Mouse (Mus musculus) small intestine, adult 2 months (tissue): ENCODE measurements around the gene Fnbp1l. TPM values are rescaled to one million over a fixed set of nuclear protein-coding genes. Genes with fewer than 3 reads are reported as not detected.

ENCODE experiments used
- H3K27ac ChIP-seq: fragments of 200-500 bp; 2 replicates; pipeline ENCODE4 v1.5.1; 2012; ENCODE audit warnings: low read depth, low read length, control low read depth, inconsistent platforms; ENCODE audit not compliant: insufficient read depth
- H3K27me3 ChIP-seq: fragments of 200-500 bp; 2 replicates; pipeline ENCODE4 v1.6.1; 2012; ENCODE audit warnings: mild to moderate bottlenecking, moderate library complexity, low read length, inconsistent platforms; ENCODE audit not compliant: control insufficient read depth, insufficient read depth
- H3K36me3 ChIP-seq: fragments of 200-500 bp; 2 replicates; pipeline ENCODE4 v1.6.1; 2012; ENCODE audit warnings: mild to moderate bottlenecking, low read length, control low read depth, inconsistent platforms; ENCODE audit not compliant: control insufficient read depth, insufficient read depth
- H3K4me1 ChIP-seq: fragments of 200-500 bp; 2 replicates; pipeline ENCODE4 v1.6.1; 2012; ENCODE audit warnings: low read length, inconsistent platforms, mixed read lengths; ENCODE audit not compliant: control insufficient read depth, insufficient read depth, insufficient read length
- H3K4me3 ChIP-seq: fragments of 200-500 bp; 2 replicates; pipeline ENCODE4 v1.5.1; 2012; ENCODE audit warnings: low read depth, mild to moderate bottlenecking, control low read depth, inconsistent platforms, low read length, moderate library complexity
- CTCF ChIP-seq: fragments of 200-500 bp; IDR thresholded peaks from 2 replicates; pipeline ENCODE4 v1.5.1; 2012; ENCODE audit warnings: low read depth, mild to moderate bottlenecking, control low read depth, inconsistent platforms, low read length, moderate library complexity, mixed read lengths; ENCODE audit not compliant: insufficient replicate concordance, insufficient read length; ENCODE audit errors: extremely low read depth
- POLR2A ChIP-seq: fragments of 200-500 bp; IDR thresholded peaks from 2 replicates; pipeline ENCODE4 v1.6.1; 2012; ENCODE audit warnings: low read depth, mild to moderate bottlenecking, control low read depth, inconsistent platforms, low read length, moderate library complexity
- WGBS: fragments of 180-500 bp; shearing (Covaris S2); methylation state at CpG from one replicate; pipeline ENCODE4 v1.1.7; 2018; 5-methylcytosine and 5-hydroxymethylcytosine counted together
- polyA plus RNA-seq: library from polyadenylated mRNA; depleted of rRNA; stranded (reverse); fragments of >200 nt; gene quantifications from 2 replicates; pipeline ENCODE4 v1.2.3, GENCODE M21; 2012

Gene Fnbp1l
- polyA plus RNA-seq, 1 experiment, result 9.0 TPM

DNA sequence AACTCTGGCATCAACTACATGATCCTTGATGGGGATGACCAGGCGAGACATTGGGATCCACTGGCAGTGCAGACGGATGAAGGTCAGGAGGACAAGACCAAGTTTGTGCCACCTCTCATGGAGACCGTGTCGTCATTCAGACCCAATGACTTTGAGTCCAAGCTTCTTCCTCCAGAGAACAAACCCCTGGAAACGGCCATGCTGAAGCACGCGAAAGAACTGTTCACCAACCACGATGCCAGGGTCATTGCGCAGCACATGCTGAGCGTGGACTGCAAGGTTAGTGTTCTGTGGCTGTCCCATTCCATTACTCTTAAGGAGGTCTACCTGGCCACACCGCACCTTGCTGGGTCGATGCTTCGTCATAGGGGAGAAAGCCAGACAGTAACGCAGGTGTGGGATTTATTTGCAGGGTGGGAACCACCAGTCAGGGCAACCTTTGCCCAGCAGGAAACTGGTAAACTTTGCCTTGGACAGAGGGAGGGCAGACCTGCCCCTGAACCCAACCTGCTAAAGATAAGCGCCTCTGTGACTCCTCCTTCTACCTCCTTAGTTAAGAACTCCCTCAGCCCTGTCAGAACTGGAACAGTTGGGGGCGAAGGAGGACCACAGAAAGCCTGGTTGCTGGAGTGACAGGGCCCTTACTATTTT is 106.7 kb downstream of the Fnbp1l start:
- 29% methylated on average over 16 of the region's 16 CpGs for WGBS
- Histone ChIP-seq H3K4me1 (peaks cover 34% of the 10 kb centered on the region), H3K27me3 (no peaks in the 10 kb centered on the region), H3K36me3 (peaks cover 32% of the 10 kb centered on the region), H3K4me3 (peak overlapping the region; percentile 72), H3K27ac (peak overlapping the region; percentile 100)
- TF ChIP-seq CTCF (peak; percentile 13; the same call in 1 of the 2 replicates), POLR2A (peak; percentile 19; the same call in 1 of the 2 replicates)

DNA sequence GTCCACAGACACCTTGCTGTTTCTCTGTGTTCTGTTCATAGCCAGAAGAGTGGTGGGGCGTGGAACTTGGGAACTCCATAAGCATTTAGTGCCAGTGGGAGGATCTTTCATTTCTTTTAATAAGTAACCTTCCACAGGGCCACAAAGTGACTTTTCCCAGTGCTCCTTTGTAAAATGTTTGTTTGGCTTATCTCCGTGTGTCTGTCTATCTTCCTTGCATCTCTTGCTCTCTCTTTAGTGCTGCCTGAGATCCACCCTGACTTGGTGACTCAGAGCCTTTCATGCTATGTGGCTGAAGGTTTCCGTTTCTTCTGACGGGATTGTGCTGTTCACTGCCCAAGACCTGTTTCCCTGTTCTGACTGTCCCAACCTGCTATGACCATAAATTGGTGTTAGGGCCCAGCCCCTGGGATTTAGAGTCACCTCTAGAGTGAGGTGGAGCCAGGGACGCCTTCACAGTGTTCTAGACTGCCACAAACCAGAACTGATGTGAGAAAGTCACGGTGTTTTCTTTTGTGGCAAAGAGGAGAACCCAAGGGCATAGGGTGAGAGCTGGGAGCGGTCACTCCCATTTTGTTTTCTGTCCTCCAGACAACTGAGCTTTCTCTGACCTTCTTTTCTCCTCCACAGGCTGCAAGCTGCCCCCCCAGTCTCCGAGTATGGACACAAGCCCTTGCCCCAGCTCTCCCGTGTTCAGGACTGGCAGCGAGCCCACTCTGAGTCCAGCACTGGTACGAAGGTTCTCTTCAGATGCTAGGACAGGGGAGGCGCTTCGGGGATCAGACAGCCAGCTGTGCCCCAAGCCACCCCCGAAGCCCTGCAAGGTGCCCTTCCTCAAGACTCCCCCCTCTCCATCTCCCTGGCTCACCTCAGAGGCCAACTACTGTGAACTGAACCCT is 107.5 kb downstream of the Fnbp1l start:
- peaks cover 34% of the 10 kb centered on the region for H3K4me1 ChIP-seq
- peaks cover 25% of the 10 kb centered on the region for H3K36me3 ChIP-seq
- H3K27me3 ChIP-seq, result no peaks in the 10 kb centered on the region
- peak overlapping the region; percentile 72 for H3K4me3 ChIP-seq
- 24% methylated on average over 14 of the region's 14 CpGs for WGBS
- no peak for TF ChIP-seq POLR2A
- no peak for TF ChIP-seq CTCF
- H3K27ac ChIP-seq, result peak overlapping the region; percentile 100

DNA sequence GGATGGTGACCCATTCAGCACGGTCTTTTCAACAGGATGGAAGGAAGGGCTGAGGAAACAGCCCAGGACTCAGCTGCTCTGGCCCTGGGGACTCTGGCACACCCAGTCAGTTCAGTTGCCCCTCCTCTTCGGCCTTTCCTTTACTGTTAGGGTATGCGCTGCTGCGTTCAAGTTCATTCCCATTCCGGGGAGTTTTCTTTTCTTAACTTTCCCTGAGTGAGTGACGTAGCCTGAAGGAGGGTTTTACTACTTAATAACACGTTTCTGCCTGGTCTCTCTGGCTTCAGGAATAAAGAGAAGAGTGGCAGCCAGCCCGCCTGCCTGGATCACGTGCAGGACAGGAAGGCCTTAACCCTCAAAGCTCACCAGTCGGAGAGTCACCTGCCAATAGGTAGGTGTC is 108.6 kb downstream of the Fnbp1l start:
- 26% methylated on average over 10 of the region's 10 CpGs for WGBS
- Histone ChIP-seq H3K4me3 (peak overlapping the region; percentile 52), H3K27me3 (no peaks in the 10 kb centered on the region), H3K27ac (peak overlapping the region; percentile 100), H3K4me1 (peaks cover 24% of the 10 kb centered on the region; the same call in 1 of the 2 replicates), H3K36me3 (peaks cover 22% of the 10 kb centered on the region)
- TF ChIP-seq CTCF (no peak), POLR2A (peak; percentile 34; the same call in 1 of the 2 replicates)

DNA sequence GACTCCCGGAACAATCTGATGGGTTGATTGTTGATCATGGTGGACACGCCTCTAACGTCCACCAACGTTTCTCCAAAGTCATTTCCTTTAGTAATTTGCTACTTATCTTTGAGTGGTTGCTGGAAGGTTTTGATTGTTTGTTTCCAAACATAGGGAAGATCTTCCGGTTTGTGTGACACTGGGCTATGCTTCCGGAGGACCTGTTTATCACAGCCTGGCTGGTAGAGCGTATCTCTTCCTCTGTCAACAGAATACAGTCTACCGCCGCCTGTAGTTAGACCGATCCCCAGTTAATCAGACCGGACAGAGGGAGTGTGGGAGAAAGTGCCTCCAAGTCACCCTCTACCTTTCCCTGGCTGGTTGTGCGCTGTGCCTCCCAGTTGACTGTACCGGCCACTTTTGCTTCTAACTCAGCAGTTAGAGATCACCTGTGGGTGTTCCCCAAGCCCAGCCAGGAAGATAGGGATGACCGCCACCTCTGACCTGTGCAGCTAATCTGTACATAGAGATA is 109.2 kb downstream of the Fnbp1l start:
- Histone ChIP-seq H3K36me3 (peaks cover 16% of the 10 kb centered on the region), H3K4me1 (peaks cover 18% of the 10 kb centered on the region; the same call in 1 of the 2 replicates), H3K4me3 (peak overlapping the region; percentile 41), H3K27ac (peak overlapping the region; percentile 100), H3K27me3 (no peaks in the 10 kb centered on the region)
- WGBS, result 17% methylated on average over 14 of the region's 14 CpGs
- no peak for TF ChIP-seq CTCF
- no peak for TF ChIP-seq POLR2A

DNA sequence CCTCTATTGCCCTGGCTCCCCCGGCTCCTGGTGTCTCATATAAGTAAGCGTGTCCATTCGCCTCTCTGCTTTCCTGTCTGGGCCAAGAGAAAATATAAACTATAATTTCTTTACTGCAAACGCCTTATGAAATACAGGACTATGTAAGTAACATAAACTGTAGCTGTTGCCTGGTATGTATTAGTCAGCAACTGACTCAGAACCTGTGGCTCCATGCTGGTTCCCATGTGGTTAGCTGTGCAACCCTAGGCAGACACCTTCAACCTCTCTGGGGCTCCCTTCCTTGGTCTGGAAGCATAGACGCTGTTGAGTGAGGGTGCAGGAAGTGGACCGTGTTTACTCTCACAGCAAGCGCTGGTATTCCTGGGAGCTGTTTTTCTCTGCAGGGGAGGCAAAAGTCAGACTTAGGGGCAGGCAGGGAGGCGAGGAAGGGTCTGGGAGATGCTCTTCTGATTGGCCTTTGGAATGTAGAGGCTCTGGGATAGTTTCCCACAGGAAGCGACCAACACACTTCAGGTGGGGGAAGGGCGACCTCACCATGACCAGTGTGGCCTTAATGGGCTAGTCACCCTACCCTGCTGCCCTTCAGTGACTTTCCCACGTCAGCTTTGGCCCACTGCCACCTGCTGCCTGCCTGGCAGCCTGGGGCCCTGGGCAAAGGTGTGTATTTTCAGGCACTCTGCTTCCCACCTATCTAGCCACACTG is 109.8 kb downstream of the Fnbp1l start:
- TF ChIP-seq CTCF (no peak), POLR2A (no peak)
- Histone ChIP-seq H3K4me1 (peaks cover 19% of the 10 kb centered on the region), H3K27ac (peak overlapping the region; percentile 100), H3K27me3 (no peaks in the 10 kb centered on the region), H3K36me3 (peaks cover 18% of the 10 kb centered on the region), H3K4me3 (0 out of 2 replicates have a peak overlapping the region, but pooled peaks have one; percentile 0)
- 24% methylated on average over 11 of the region's 11 CpGs for WGBS

DNA sequence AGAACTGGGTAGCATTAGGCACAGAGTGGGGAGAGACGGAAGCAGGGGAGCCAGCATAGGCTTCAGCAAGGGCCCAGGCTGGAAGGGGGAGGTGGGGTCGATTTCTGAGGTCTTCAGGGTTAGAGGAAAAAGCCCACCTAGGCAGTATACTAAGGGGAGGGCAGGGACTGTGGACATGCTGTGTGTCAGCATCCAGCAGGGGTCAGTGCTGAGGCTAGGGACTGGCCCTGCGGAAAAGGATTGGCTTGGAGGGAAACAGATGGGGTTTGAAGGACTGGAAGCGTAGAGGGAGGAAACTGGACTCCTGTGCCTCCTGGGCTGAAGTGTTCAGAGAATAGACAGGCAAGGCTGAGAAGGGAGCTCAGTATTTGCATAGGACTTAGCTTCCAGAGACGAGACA is 110.4 kb downstream of the Fnbp1l start:
- peaks cover 18% of the 10 kb centered on the region for H3K36me3 ChIP-seq
- H3K4me1 ChIP-seq, result peaks cover 21% of the 10 kb centered on the region
- no peak overlapping the region for H3K4me3 ChIP-seq
- 22% methylated on average over 5 of the region's 5 CpGs for WGBS
- TF ChIP-seq CTCF (peak; percentile 80; the same call in 1 of the 2 replicates), POLR2A (no peak)
- H3K27me3 ChIP-seq, result no peaks in the 10 kb centered on the region
- peak overlapping the region; percentile 100 for H3K27ac ChIP-seq
